Mouse (Mus musculus) liver, embryonic 14.5 days (tissue): ENCODE results near the gene Exoc6b.

Experiments used
- CTCF ChIP-seq: IDR thresholded peaks from 2 replicates; pipeline ENCODE4 v1.5.1; 2016; ENCODE audit warnings: antibody characterized with exemption, low read depth, control low read depth
- EP300 ChIP-seq: IDR thresholded peaks from 2 replicates; pipeline ENCODE4 v1.6.1; 2016; ENCODE audit warnings: antibody characterized with exemption, low read depth

DNA sequence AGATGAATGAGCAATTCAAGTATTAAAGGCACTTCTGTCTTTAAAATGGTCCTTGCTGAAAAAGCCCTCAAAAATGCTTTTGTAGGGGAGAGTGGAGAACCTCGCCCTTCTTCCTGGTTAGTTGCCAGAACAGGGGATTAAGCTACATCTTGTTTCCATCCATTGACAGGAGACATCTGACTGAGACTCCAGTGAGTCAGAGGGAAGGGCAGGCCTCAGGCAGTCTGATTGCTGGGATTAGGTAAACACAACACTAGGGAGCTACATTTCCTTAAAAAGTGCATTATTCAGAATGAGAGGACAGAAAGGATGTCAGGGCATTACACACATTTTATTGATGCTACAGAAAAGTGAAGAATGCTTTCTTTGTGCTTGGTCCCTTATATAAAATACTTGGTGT lies 293.4 kb downstream of the Exoc6b start:
- TF ChIP-seq CTCF: no peak
- TF ChIP-seq EP300: no peak
